Mouse (Mus musculus) mature B cell (primary cell): ENCODE data around the gene Dzip1l.
"Not testable (repeated sequence)": the region's sequence is repeated elsewhere in the genome, so short reads cannot be mapped to it uniquely, and the experiment has no call there.

ENCODE experiments used
- in situ Hi-C: fragments of 300-500 bp; cut with MboI; formaldehyde crosslinking; loops from 2 replicates; pipeline ENCODE4 v1.14.3; 2019

Gene Dzip1l

GRCm38 (mm10) chr9:99629281-99630011 lies at the start of gene Dzip1l:
Gene Dzip1l, plus strand, starts transcription at chr9:99629496.
- in situ Hi-C loops: no loop called here

- in situ Hi-C loops: no loop called here
These were observed 48.6 kb upstream of the Dzip1l start for GRCm38 (mm10) chr9:99580655-99581054.

- in situ Hi-C loops: no loop called here
These were observed 41.6 kb upstream of the Dzip1l start for GRCm38 (mm10) chr9:99587505-99588202.

GRCm38 (mm10) chr9:99591144-99591543 lies 38.2 kb upstream of the Dzip1l start:
- in situ Hi-C loops: no loop called here

GRCm38 (mm10) chr9:99599127-99599526 lies 30.2 kb upstream of the Dzip1l start:
- in situ Hi-C loops: not testable (repeated sequence)

GRCm38 (mm10) chr9:99603566-99603965 lies 25.7 kb upstream of the Dzip1l start:
- in situ Hi-C loops: no loop called here

GRCm38 (mm10) chr9:99612202-99612601 lies 17.1 kb upstream of the Dzip1l start, which contains the start of gene A4gnt:
Gene A4gnt, plus strand, starts transcription at chr9:99612502.
- in situ Hi-C loops: no loop called here

- in situ Hi-C loops: no loop called here
These were observed 9.6 kb upstream of the Dzip1l start for GRCm38 (mm10) chr9:99619688-99620087.

- in situ Hi-C loops: no loop called here
These were observed 9.1 kb upstream of the Dzip1l start for GRCm38 (mm10) chr9:99620196-99620595.

- in situ Hi-C loops: no loop called here
These were observed 7.3 kb upstream of the Dzip1l start for GRCm38 (mm10) chr9:99622034-99622433.

- in situ Hi-C loops: no loop called here
These were observed 6.3 kb upstream of the Dzip1l start for GRCm38 (mm10) chr9:99622966-99623365.

- in situ Hi-C loops: no loop called here
These were observed 5.2 kb upstream of the Dzip1l start for GRCm38 (mm10) chr9:99624117-99624516.

GRCm38 (mm10) chr9:99628581-99628980 lies 715 bp upstream of the Dzip1l start:
- in situ Hi-C loops: no loop called here

- in situ Hi-C loops: no loop called here
These were observed 775 bp downstream of the Dzip1l start for GRCm38 (mm10) chr9:99630071-99630470.

- in situ Hi-C loops: no loop called here
These were observed 1.3 kb downstream of the Dzip1l start for GRCm38 (mm10) chr9:99630528-99631125.

GRCm38 (mm10) chr9:99631781-99632180 lies 2.5 kb downstream of the Dzip1l start:
- in situ Hi-C loops: no loop called here

- in situ Hi-C loops: no loop called here
These were observed 3.0 kb downstream of the Dzip1l start for GRCm38 (mm10) chr9:99632264-99632663.

- in situ Hi-C loops: no loop called here
These were observed 7.5 kb downstream of the Dzip1l start for GRCm38 (mm10) chr9:99636776-99637175.

- in situ Hi-C loops: no loop called here
These were observed 7.9 kb downstream of the Dzip1l start for GRCm38 (mm10) chr9:99637227-99637626.

- in situ Hi-C loops: no loop called here
These were observed 8.4 kb downstream of the Dzip1l start for GRCm38 (mm10) chr9:99637736-99638135.

GRCm38 (mm10) chr9:99639957-99640356 lies 10.7 kb downstream of the Dzip1l start:
- in situ Hi-C loops: no loop called here

- in situ Hi-C loops: no loop called here
These were observed 16.1 kb downstream of the Dzip1l start for GRCm38 (mm10) chr9:99645416-99645815.

- in situ Hi-C loops: no loop called here
These were observed 16.8 kb downstream of the Dzip1l start for GRCm38 (mm10) chr9:99646102-99646501.
